Mouse (Mus musculus): ENCODE results near the gene St3gal2.
A peak's percentile ranks its signal among the peaks of the same experiment; 100 is the strongest.
"Not testable (repeated sequence)": the region's sequence is repeated elsewhere in the genome, so short reads cannot be mapped to it uniquely, and the experiment has no call there.

The St3gal2 gene

GRCm38 (mm10) chr8:110919341-110920031, at the start of gene St3gal2:
St3gal2 (plus strand) TSS chr8:110919922.
- peak; percentile 89 for DNase-seq (ENCODE audit: low read depth, low spot score)

DNA sequence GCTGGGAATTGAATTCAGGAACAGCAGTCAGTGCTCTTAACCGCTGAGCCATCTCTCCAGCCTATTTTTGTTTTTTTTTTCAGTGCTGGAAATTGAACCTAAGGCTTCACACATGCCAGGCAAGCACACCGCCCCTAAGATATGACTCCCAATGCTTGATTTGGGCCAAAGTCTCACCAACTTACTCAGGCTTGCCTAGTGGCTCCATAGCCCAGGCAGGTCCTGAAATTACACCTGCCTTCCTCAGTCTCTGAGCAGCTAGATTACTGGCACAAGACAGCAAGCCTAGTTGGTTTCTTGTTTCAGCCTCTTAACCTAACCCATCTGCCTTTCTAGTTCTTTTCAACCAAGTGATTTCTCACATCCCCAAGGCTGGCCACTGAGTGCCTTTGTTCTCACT, 49.2 kb upstream of the St3gal2 start:
- no peak for DNase-seq (ENCODE audit: low read depth, low spot score)

DNA sequence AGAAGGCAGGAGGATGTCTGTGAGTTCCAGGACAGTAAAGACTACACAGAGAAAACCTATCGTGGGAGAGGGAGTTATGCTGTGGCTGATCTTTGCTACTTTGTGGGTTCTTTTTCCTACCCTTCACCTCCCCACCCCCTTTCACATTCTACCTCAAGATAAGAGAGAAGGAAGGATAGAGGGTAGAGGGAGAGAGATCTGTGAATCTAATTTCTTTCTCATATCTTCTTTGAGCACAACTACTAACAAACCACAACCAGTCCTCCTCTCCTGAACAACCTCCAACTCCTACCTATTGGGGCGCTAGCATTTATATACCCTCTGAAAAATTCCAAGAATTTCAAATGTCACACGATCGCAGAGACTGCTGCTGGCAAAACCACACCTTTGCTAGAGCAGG, 41.9 kb upstream of the St3gal2 start:
- DNase-seq (ENCODE audit: low read depth, low spot score), result no peak

- no peak for DNase-seq (ENCODE audit: low read depth, low spot score)
Observed at GRCm38 (mm10) chr8:110881741-110882310, 37.9 kb upstream of the St3gal2 start.

DNA sequence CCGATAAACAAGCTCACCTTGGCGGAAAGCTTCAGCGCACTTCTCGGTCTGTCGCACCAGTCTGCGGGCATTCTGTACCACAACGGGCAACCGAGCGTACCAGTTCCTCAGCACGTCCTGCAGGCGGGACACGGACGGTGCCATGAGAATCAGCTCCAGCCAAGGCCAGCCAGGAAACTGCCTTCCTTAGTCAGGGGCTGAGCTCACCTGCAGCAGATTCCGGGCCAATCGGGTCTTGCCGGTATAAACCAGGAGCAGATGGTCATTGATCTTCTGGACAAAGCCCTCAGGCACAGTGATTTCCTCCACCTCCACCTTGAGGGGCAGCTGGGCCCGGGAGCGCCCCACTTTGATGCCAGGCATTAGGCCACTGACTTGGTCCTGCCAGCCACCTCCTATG, 35.9 kb upstream of the St3gal2 start:
- DNase-seq (ENCODE audit: low read depth, low spot score), result no peak

DNA sequence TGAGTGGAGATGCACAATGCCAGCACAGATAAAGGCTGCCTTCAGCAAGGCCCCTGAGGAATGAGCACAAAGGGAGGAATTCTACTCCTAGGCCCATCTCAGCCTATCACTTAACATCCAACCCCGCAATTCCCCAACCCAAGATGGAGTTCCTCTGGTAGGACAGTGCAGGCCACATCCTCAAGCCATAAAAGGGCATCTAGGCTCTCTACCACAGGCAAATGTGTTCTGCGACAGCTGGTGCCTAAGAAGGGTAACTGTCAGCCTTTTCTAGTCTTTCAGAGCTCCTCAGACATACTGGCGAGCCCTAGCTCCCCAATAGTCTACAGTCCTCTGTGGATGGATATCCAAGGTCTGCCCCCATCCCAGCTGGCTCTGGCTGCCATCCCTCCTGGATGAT, 33.1 kb upstream of the St3gal2 start:
- DNase-seq (ENCODE audit: low read depth, low spot score), result no peak

DNA sequence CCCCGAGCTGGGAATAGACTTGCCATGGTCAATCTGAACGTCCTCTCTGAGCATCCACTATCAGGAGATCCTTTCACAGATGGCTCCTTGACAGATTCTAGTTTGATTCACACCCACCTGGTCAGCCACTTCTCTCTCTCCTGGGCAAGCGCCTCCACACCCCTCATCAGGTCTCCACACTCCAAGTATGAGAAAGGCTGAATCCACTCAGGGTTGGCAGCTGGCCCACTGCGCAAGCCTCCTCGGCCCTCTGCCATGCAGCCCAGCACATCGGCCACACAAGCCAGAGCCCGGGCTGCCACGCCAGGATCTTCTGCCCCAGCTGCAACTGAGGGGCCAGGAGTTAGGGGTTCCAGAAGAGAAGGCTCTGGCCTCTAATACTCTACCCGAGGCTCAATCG, 32.2 kb upstream of the St3gal2 start:
- DNase-seq (ENCODE audit: low read depth, low spot score), result no peak

GRCm38 (mm10) chr8:110888441-110888840, 31.3 kb upstream of the St3gal2 start:
- DNase-seq (ENCODE audit: low read depth, low spot score), result no peak

DNA sequence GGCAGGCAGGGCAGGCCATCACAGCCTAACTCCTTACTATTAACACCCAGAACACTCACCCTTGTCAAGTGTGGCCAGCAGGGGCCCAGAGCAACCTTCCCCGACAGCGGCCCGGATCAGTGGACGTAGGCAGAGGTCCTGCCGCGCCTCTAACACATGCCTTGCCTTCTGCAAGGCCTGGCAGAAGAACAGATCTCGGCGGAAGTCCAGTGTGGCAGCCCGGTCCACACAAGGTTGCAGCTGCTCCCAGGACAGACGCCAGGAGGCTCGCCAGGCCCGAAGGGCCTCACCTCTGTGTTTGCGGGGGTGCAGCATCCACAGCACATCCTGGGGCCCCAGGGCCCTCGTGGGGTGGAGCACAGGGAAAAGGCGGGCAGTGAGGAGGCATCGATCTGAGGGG, 30.9 kb upstream of the St3gal2 start:
- DNase-seq (ENCODE audit: low read depth, low spot score), result no peak

- no peak for DNase-seq (ENCODE audit: low read depth, low spot score)
Observed at GRCm38 (mm10) chr8:110889904-110890470, 29.7 kb upstream of the St3gal2 start.

GRCm38 (mm10) chr8:110892040-110892439, 27.7 kb upstream of the St3gal2 start:
- no peak for DNase-seq (ENCODE audit: low read depth, low spot score)

- no peak for DNase-seq (ENCODE audit: low read depth, low spot score)
Observed at GRCm38 (mm10) chr8:110892913-110893312, 26.8 kb upstream of the St3gal2 start.

- no peak for DNase-seq (ENCODE audit: low read depth, low spot score)
Observed at GRCm38 (mm10) chr8:110894851-110895250, 24.9 kb upstream of the St3gal2 start.

GRCm38 (mm10) chr8:110895254-110895653, 24.5 kb upstream of the St3gal2 start:
- DNase-seq (ENCODE audit: low read depth, low spot score), result no peak

GRCm38 (mm10) chr8:110895812-110896211, 23.9 kb upstream of the St3gal2 start:
- DNase-seq (ENCODE audit: low read depth, low spot score), result no peak

- DNase-seq (ENCODE audit: low read depth, low spot score), result no peak
Observed at GRCm38 (mm10) chr8:110897495-110897894, 22.2 kb upstream of the St3gal2 start.

- no peak for DNase-seq (ENCODE audit: low read depth, low spot score)
Observed at GRCm38 (mm10) chr8:110901056-110901455, 18.7 kb upstream of the St3gal2 start.

GRCm38 (mm10) chr8:110901839-110902578, 17.7 kb upstream of the St3gal2 start, which contains the start of gene Fuk:
Fuk (minus strand) TSS chr8:110902488.
- peak; percentile 79 for DNase-seq (ENCODE audit: low read depth, low spot score)

DNA sequence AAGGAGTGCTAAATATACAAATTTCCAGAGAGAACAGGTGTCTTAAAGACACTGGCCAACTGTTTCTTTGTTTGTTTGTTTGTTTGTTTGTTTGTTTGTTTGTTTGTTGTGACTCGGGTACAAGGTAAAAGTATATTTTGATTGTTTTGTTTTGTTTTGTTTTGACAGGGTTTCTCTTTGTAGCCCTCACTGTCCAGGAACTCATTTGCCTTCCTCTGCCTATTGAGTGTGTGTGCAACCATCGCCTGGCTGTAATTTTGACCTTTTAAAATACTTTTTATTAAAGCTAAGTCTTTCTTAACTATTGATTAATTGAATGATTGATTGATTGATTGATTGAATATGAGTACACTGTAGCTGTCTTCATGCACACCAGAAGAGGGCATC, 17.1 kb upstream of the St3gal2 start:
- no peak for DNase-seq (ENCODE audit: low read depth, low spot score)

DNA sequence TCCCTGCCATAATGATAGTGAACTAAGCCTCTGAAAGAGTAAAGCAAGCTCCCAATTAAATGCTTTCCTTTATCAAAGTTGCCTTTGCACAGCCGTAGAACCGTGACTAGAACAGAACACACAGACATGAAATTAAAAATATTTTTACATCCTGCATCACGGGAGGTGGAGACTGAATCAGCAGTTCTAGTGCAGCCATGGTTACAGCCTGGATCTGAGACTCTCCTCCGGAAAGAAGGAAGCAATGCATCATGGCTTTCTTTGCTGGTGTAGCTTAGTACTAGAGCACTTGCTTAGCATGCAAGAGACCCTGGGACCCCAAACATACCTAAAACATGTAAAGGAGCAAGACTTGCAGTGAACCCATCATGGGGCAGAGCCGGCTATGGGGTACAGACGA, 14.3 kb upstream of the St3gal2 start:
- no peak for DNase-seq (ENCODE audit: low read depth, low spot score)

DNA sequence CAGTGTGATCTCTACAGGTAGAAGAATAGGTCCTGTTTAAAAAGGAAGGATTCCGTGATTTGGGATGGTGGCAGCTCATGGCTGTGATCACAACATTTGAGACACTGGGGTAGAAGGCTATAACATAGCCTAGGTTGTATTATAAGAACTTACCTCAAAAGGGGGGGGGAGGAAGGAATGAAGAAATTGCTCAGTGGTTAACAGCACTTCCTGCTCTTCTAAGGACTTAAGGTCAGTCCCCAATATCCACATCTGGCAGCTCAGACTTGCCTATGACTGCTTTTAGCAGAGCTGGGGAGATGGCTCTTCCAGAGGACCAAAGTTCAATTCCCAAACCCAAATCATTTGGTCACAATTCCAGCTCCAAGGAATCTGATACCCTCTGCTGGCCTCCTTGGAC, 13.0 kb upstream of the St3gal2 start:
- DNase-seq (ENCODE audit: low read depth, low spot score), result no peak

GRCm38 (mm10) chr8:110909850-110910249, 9.9 kb upstream of the St3gal2 start:
- DNase-seq (ENCODE audit: low read depth, low spot score), result not testable (repeated sequence)
